Comparison of ENCODE assay signal across 18 mouse cellular contexts in the genomic region with DNA sequence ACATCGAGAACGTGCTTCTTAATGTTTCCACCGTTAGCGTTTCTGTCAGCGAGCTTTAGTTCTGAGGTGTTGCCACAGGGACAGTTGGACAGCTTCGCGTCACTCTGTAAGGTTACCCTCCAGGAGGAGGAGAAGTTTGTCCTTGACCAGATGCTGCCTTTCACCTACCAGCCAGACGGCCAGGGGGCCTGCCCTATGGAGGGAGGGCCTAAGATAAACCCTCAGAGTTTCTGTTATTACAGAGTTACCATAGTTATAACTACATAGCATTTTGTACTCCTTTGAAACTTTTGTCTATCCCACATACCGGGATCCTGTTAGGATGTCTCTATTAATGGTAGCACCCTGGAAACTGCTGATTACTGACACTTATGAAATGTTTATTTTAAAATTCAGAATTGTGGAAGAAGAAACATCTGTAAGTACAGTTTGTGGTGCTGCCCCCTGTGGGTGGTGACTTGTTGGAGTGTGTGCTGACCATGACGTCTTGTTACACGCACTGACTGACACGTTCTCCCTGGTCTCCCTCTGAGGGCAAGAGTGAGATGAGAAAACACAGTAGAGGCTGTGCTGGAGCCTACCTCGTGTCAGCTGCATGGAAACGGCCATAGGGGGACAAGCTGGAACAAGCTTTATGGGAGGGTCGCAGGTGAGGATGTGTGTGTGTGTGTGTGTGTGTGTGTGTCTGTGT.
DNase-seq lines count a peak whose midpoint lies in the region; ATAC-seq and TF ChIP-seq lines count a peak whose summit lies in the region.
"Had no signal": no experiment of that assay in that cellular context is flagged by ENCODE, and none has a peak within 500 bp of the region (broad histone marks: within the 10 kb centered on the region; RNA-seq: fewer than 3 reads in every experiment).

No protein-coding gene starts in this region.

- 88% methylated on average over 15 of the region's 15 CpGs for whole genome bisulfite sequencing in hindbrain, postnatal 0 days
- 91% methylated on average over 15 of the region's 15 CpGs for WGBS in hindbrain, embryonic 13.5 days
- WGBS in lung, adult 2 months = 73% methylated on average over 15 of the region's 15 CpGs
- WGBS in heart, postnatal 0 days = 38% methylated on average over 15 of the region's 15 CpGs
- WGBS in neural tube, embryonic 15.5 days = 91% methylated on average over 15 of the region's 15 CpGs

- no peaks in the 10 kb centered on the region for H3K27me3 ChIP-seq in hindbrain, postnatal 0 days (ENCODE audit: insufficient read depth, low read length)
- no peaks in the 10 kb centered on the region for H3K27me3 ChIP-seq in hindbrain, embryonic 13.5 days
- no peaks in the 10 kb centered on the region for H3K27me3 ChIP-seq in heart, postnatal 0 days (ENCODE audit: control insufficient read depth, insufficient read depth, low read length)
- no peaks in the 10 kb centered on the region for H3K27me3 ChIP-seq in neural tube, embryonic 15.5 days (replicated peaks)
- H3K27me3 ChIP-seq: embryonic facial prominence, embryonic 12.5 days; liver, embryonic 12.5 days had no signal

- no peaks in the 10 kb centered on the region for H3K4me1 ChIP-seq in hindbrain, postnatal 0 days (ENCODE audit: insufficient read depth, low read length)
- H3K4me1 ChIP-seq in hindbrain, embryonic 13.5 days (replicated peaks) = no peaks in the 10 kb centered on the region
- no peaks in the 10 kb centered on the region; the same call in 1 of the 2 replicates for H3K4me1 ChIP-seq in lung, adult 2 months (ENCODE audit: control insufficient read depth, insufficient read depth, low read length)
- peaks cover 4% of the 10 kb centered on the region for H3K4me1 ChIP-seq in heart, postnatal 0 days (ENCODE audit: control insufficient read depth, insufficient read depth)
- no peaks in the 10 kb centered on the region for H3K4me1 ChIP-seq in neural tube, embryonic 15.5 days
- H3K4me1 ChIP-seq: embryonic facial prominence, embryonic 12.5 days; limb, embryonic 10.5 days; liver, embryonic 12.5 days had no signal

- no peak for DNase-seq in hindbrain, postnatal 0 days (ENCODE audit: low spot score)
- DNase-seq in lung, adult 2 months = no peak
- DNase-seq in lung, postnatal 25 days (ENCODE audit: low spot score) = no peak
- peak; percentile 80 for DNase-seq in heart, postnatal 0 days (ENCODE audit: low spot score)
- DNase-seq in lung, postnatal 14 days = peak; percentile 24
- DNase-seq in urinary bladder, postnatal 14 days (ENCODE audit: low spot score) = no peak
- DNase-seq: adrenal gland, postnatal 10 days; cerebellum, adult 11-12 months; kidney, adult 11 months; midbrain, embryonic 14.5 days; thymus, adult 2 months had no signal

- no peaks in the 10 kb centered on the region for H3K9me3 ChIP-seq in hindbrain, postnatal 0 days (ENCODE audit: low read length)
- H3K9me3 ChIP-seq in hindbrain, embryonic 13.5 days = no peaks in the 10 kb centered on the region
- no peaks in the 10 kb centered on the region for H3K9me3 ChIP-seq in heart, postnatal 0 days (replicated peaks; ENCODE audit: control insufficient read depth, low read length)
- H3K9me3 ChIP-seq in neural tube, embryonic 15.5 days (replicated peaks) = no peaks in the 10 kb centered on the region
- H3K9me3 ChIP-seq: embryonic facial prominence, embryonic 12.5 days; limb, embryonic 10.5 days had no signal

- peak; percentile 35; the same call in 1 of the 2 replicates for TF ChIP-seq POLR2A in lung, adult 2 months (IDR thresholded peaks at IDR 0.05; ENCODE audit: borderline replicate concordance, extremely low read depth, low read depth, low read length)

- H3K9ac ChIP-seq in hindbrain, postnatal 0 days (replicated peaks; ENCODE audit: low read length) = no peak overlapping the region
- H3K9ac ChIP-seq in hindbrain, embryonic 13.5 days = no peak overlapping the region
- H3K9ac ChIP-seq in heart, postnatal 0 days (replicated peaks; ENCODE audit: low read depth, low read length) = peak overlapping the region; percentile 39; the same call in 1 of the 2 replicates
- no peak overlapping the region for H3K9ac ChIP-seq in neural tube, embryonic 15.5 days (replicated peaks)
- H3K9ac ChIP-seq: embryonic facial prominence, embryonic 12.5 days; hindbrain, embryonic 14.5 days; liver, embryonic 12.5 days had no signal

- TF ChIP-seq CTCF in hindbrain, postnatal 0 days (IDR thresholded peaks at IDR 0.05; ENCODE audit: low read depth) = peak; percentile 5; the same call in 1 of the 2 replicates
- peak; percentile 23; the same call in 1 of the 2 replicates for TF ChIP-seq CTCF in lung, adult 2 months (IDR thresholded peaks at IDR 0.05; ENCODE audit: insufficient read depth, low read length)
- TF ChIP-seq CTCF in heart, postnatal 0 days (IDR thresholded peaks at IDR 0.05; ENCODE audit: low read depth) = peak; percentile 46

- H3K27ac ChIP-seq in hindbrain, postnatal 0 days = no peak overlapping the region
- no peak overlapping the region for H3K27ac ChIP-seq in hindbrain, embryonic 13.5 days
- peak overlapping the region; percentile 81 for H3K27ac ChIP-seq in heart, postnatal 0 days (ENCODE audit: low read depth)
- H3K27ac ChIP-seq in neural tube, embryonic 15.5 days (replicated peaks) = no peak overlapping the region
- H3K27ac ChIP-seq: embryonic facial prominence, embryonic 12.5 days; hindbrain, embryonic 14.5 days; limb, embryonic 10.5 days; liver, embryonic 12.5 days had no signal

- no peak for ATAC-seq in hindbrain, postnatal 0 days
- ATAC-seq in hindbrain, embryonic 13.5 days (ENCODE audit: low FRiP score) = no peak
- peak; percentile 88 for ATAC-seq in heart, postnatal 0 days (ENCODE audit: insufficient read depth, low read depth)
- no peak for ATAC-seq in neural tube, embryonic 15.5 days (ENCODE audit: low FRiP score)
- ATAC-seq: forebrain, embryonic 16.5 days; liver, embryonic 12.5 days had no signal

- no peak overlapping the region for H3K4me2 ChIP-seq in hindbrain, postnatal 0 days (ENCODE audit: low read depth, low read length)
- no peak overlapping the region for H3K4me2 ChIP-seq in hindbrain, embryonic 13.5 days
- peak overlapping the region; percentile 57 for H3K4me2 ChIP-seq in heart, postnatal 0 days (ENCODE audit: low read depth, low read length)
- H3K4me2 ChIP-seq in neural tube, embryonic 15.5 days = no peak overlapping the region
- H3K4me2 ChIP-seq: embryonic facial prominence, embryonic 12.5 days; hindbrain, embryonic 14.5 days; liver, embryonic 12.5 days had no signal

- H3K36me3 ChIP-seq in hindbrain, postnatal 0 days (ENCODE audit: insufficient read depth, low read length) = no peaks in the 10 kb centered on the region
- no peaks in the 10 kb centered on the region for H3K36me3 ChIP-seq in hindbrain, embryonic 13.5 days
- H3K36me3 ChIP-seq in heart, postnatal 0 days (replicated peaks; ENCODE audit: control insufficient read depth, insufficient read depth, low read length) = peaks cover 5% of the 10 kb centered on the region; the same call in 1 of the 2 replicates
- no peaks in the 10 kb centered on the region for H3K36me3 ChIP-seq in neural tube, embryonic 15.5 days
- H3K36me3 ChIP-seq: embryonic facial prominence, embryonic 12.5 days had no signal

- TF ChIP-seq EP300 in heart, postnatal 0 days (IDR thresholded peaks at IDR 0.05; ENCODE audit: low read depth) = no peak

- no peak overlapping the region for H3K4me3 ChIP-seq in hindbrain, postnatal 0 days (ENCODE audit: low read length)
- H3K4me3 ChIP-seq in hindbrain, embryonic 13.5 days = no peak overlapping the region
- peak overlapping the region; percentile 15 for H3K4me3 ChIP-seq in lung, adult 2 months (replicated peaks; ENCODE audit: extremely low read depth, low read depth, low read length)
- H3K4me3 ChIP-seq in heart, postnatal 0 days (ENCODE audit: low read depth, low read length) = peak overlapping the region; percentile 36
- H3K4me3 ChIP-seq in neural tube, embryonic 15.5 days (replicated peaks) = no peak overlapping the region
- H3K4me3 ChIP-seq: embryonic facial prominence, embryonic 12.5 days; limb, embryonic 10.5 days; liver, embryonic 12.5 days had no signal

Comparison
In these comparisons a context has a peak if more than half of its experiments do, and no peak if none do; other contexts are left out.
1. DNase-seq: peak in heart, postnatal 0 days (single experiment) and lung, postnatal 14 days (single experiment); none in hindbrain, postnatal 0 days (single experiment), lung, adult 2 months (single experiment), lung, postnatal 25 days (single experiment) and urinary bladder, postnatal 14 days (single experiment).
2. H3K4me3 ChIP-seq: peak in lung, adult 2 months (single experiment) and heart, postnatal 0 days (single experiment); none in hindbrain, postnatal 0 days (single experiment), hindbrain, embryonic 13.5 days (single experiment) and neural tube, embryonic 15.5 days (single experiment).
3. Peak in every context shown above with its lines, with median percentiles within 50 percentile points of each other: CTCF ChIP-seq.